Mouse (Mus musculus) heart, embryonic 16.5 days (tissue): ENCODE results near the gene Scarf1. TPM values are rescaled to one million over a fixed set of nuclear protein-coding genes. Genes with fewer than 3 reads are reported as not detected.
A peak's percentile ranks its signal among the peaks of the same experiment; 100 is the strongest.

Experiments
- ATAC-seq: fragments of 200-750 bp; cut with Nextera tagmentation; replicated peaks from 2 replicates; pipeline ENCODE4 v1.8.0; 2017; ENCODE audit warnings: moderate number of reproducible peaks; ENCODE audit not compliant: insufficient read depth, low FRiP score; ENCODE audit errors: extremely low read depth
- H3K27ac ChIP-seq: fragments of 300-500 bp; sonication (generic); 2 replicates; pipeline ENCODE4 v1.5.1; 2014; ENCODE audit warnings: mild to moderate bottlenecking, low read length, control low read depth, moderate library complexity
- H3K27me3 ChIP-seq: fragments of 300-500 bp; sonication (generic); 2 replicates; pipeline ENCODE4 v1.6.1; 2014; ENCODE audit warnings: low read length, mixed read lengths; ENCODE audit not compliant: control insufficient read depth, insufficient read depth
- H3K36me3 ChIP-seq: fragments of 300-500 bp; sonication (generic); 2 replicates; pipeline ENCODE4 v1.6.1; 2014; ENCODE audit not compliant: control insufficient read depth, insufficient read depth
- H3K4me1 ChIP-seq: fragments of 300-500 bp; sonication (generic); 2 replicates; pipeline ENCODE4 v1.6.1; 2014; ENCODE audit warnings: low read length, mixed read lengths; ENCODE audit not compliant: control insufficient read depth, insufficient read depth
- H3K4me2 ChIP-seq: fragments of 300-500 bp; sonication (generic); 2 replicates; pipeline ENCODE4 v1.6.1; 2014; ENCODE audit warnings: low read depth, mild to moderate bottlenecking, control low read depth, low read length
- H3K4me3 ChIP-seq: fragments of 300-500 bp; sonication (generic); 2 replicates; pipeline ENCODE4 v1.5.1; 2014; ENCODE audit warnings: mild to moderate bottlenecking, control low read depth, low read length
- H3K9ac ChIP-seq: fragments of 300-500 bp; sonication (generic); 2 replicates; pipeline ENCODE4 v1.6.1; 2014; ENCODE audit warnings: low read length, control low read depth
- H3K9me3 ChIP-seq: fragments of 300-500 bp; sonication (generic); replicated peaks from 2 replicates; pipeline ENCODE4 v1.6.1; 2016; ENCODE audit warnings: low read length; ENCODE audit not compliant: control insufficient read depth
- WGBS: fragments of 180-500 bp; shearing (Covaris S2); extraction: QIAGEN DNeasy Blood & Tissue Kit; methylation state at CpG from one replicate; pipeline ENCODE4 v1.1.7; 2014; 5-methylcytosine and 5-hydroxymethylcytosine counted together
- polyA plus RNA-seq: library from polyadenylated mRNA; unstranded; fragments of >200 nt; fragmentation: Nextera tagmentation; extraction: Ambion mirVana; gene quantifications from 2 replicates; pipeline ENCODE4 v1.2.1, GENCODE M21; 2015

The Scarf1 gene
- polyA plus RNA-seq, 1 experiment from 2014 or later = 11.0 TPM

DNA sequence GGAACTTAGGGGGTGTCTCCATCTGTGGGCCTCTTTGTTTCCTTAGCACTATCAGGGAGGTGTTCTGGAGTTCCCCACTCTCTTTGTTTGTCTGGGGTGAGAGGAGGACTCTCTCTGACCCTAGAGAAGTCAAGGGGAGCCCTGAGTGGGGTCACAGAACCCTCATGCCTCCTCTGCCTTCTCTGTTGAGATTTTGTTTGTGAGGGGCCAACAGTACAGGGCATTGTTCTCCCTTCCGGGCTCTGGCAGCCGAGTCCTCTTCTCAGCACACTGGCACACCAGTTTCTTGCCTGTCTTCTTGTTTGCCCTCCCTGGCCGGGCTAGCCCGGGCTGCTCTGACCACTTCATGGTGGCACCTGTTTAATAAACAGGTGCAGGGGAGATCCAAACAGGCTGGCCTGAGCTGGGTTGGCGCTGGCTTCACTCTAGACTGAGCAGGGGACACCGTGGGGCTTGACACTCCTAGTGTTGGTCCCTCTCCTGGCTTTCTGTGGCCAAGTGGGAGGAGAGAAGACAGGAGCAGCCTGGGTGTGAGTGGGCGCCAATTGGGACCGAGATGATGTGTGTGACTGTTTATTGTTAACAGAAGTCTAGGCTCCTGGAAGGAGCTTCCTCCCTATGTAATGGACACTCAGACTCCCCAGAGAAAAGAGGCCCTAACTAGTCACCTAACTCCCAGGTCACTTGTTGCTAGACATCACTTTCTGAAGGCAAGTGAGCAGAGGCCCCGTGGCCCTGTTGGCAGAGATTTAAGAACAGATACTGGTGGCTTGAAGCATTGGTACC lies 25.0 kb downstream of the Scarf1 start:
- ATAC-seq = no peak
- peaks cover 34% of the 10 kb centered on the region for H3K4me1 ChIP-seq
- no peaks in the 10 kb centered on the region for H3K9me3 ChIP-seq
- H3K4me2 ChIP-seq = no peak overlapping the region
- H3K36me3 ChIP-seq = no peaks in the 10 kb centered on the region
- 62% methylated on average over 9 of the region's 9 CpGs for WGBS
- no peaks in the 10 kb centered on the region for H3K27me3 ChIP-seq
- H3K27ac ChIP-seq = peak overlapping the region; percentile 73
- peak overlapping the region; percentile 54 for H3K9ac ChIP-seq
- H3K4me3 ChIP-seq = no peak overlapping the region

DNA sequence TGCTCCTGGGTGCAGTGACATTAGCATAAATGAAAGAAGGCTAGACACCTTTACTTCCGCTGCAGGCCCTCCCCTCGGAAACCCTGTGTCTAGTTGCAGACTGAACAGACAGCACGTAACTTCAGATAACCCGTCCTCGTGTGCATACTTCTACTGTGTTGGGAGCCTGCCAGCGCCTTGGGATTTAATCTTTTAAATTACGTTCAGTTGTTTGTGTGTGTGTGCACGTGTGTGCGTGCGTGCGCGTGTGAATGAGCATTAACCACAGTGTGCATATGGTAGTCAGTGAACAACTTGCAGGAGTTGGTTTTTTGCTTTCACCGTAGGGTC lies 25.6 kb downstream of the Scarf1 start:
- Histone ChIP-seq H3K4me1 (peaks cover 34% of the 10 kb centered on the region), H3K9me3 (no peaks in the 10 kb centered on the region), H3K36me3 (no peaks in the 10 kb centered on the region), H3K27me3 (no peaks in the 10 kb centered on the region), H3K27ac (0 out of 2 replicates have a peak overlapping the region, but pooled peaks have one; percentile 18), H3K4me2 (no peak overlapping the region), H3K9ac (no peak overlapping the region), H3K4me3 (no peak overlapping the region)
- WGBS = 68% methylated on average over 13 of the region's 13 CpGs
- no peak for ATAC-seq

DNA sequence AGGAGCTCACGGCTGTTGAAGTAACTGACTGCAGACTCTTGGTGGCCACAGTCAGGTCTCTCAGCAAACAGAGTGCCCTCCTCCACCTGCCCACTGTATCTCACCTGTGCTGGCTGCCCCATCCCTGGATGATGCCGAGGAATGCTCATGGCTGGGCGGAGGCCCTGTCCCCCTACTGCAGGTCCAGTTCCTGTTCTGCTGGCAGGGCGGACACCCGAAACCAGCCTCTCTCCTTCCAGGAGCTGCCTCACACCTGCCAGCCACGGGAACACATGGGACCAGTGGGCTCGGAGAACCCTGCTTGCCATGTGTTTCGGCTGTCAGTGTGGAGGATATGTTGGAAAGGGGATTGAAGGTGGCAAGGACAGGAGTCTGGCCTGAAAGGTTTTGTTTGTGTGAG lies 26.9 kb downstream of the Scarf1 start:
- 87% methylated on average over 8 of the region's 8 CpGs for WGBS
- H3K9ac ChIP-seq = no peak overlapping the region
- peaks cover 27% of the 10 kb centered on the region for H3K4me1 ChIP-seq
- H3K36me3 ChIP-seq = no peaks in the 10 kb centered on the region
- H3K27me3 ChIP-seq = no peaks in the 10 kb centered on the region
- H3K4me3 ChIP-seq = no peak overlapping the region
- ATAC-seq = no peak
- H3K27ac ChIP-seq = peak overlapping the region; percentile 36; the same call in 1 of the 2 replicates
- H3K4me2 ChIP-seq = no peak overlapping the region
- H3K9me3 ChIP-seq = no peaks in the 10 kb centered on the region

GRCm38 (mm10) chr11:75540710-75541581 lies 27.6 kb downstream of the Scarf1 start:
- peaks cover 24% of the 10 kb centered on the region for H3K4me1 ChIP-seq
- H3K9ac ChIP-seq = no peak overlapping the region
- H3K36me3 ChIP-seq = no peaks in the 10 kb centered on the region
- no peak overlapping the region for H3K4me2 ChIP-seq
- H3K9me3 ChIP-seq = no peaks in the 10 kb centered on the region
- no peak overlapping the region for H3K4me3 ChIP-seq
- WGBS = 52% methylated on average over 19 of the region's 19 CpGs
- H3K27me3 ChIP-seq = no peaks in the 10 kb centered on the region
- ATAC-seq = no peak
- peak overlapping the region; percentile 59 for H3K27ac ChIP-seq

DNA sequence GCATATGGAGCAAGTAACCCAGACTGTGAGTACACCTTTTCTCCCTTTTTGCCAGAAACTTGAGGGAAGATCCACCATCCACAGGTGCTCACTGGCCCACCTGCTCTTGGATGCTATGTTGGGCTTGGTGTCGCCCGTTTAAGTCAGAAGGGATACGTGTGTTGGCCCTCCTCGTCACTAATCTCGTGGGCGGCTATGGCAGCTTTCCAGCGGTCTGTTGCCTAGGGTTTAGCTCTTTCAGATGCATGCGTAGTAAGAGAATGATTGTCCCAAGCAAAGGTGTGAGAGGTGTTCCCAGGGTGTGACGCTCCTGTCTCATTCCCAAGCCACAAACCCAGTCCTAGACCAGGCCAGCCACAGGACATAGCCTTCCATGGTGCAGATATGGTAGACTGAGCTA lies 31.4 kb downstream of the Scarf1 start:
- no peak for ATAC-seq
- H3K36me3 ChIP-seq = no peaks in the 10 kb centered on the region
- peaks cover 13% of the 10 kb centered on the region for H3K4me1 ChIP-seq
- no peak overlapping the region for H3K27ac ChIP-seq
- no peak overlapping the region for H3K9ac ChIP-seq
- H3K9me3 ChIP-seq = no peaks in the 10 kb centered on the region
- H3K4me3 ChIP-seq = no peak overlapping the region
- no peak overlapping the region for H3K4me2 ChIP-seq
- 70% methylated on average over 9 of the region's 9 CpGs for WGBS
- H3K27me3 ChIP-seq = no peaks in the 10 kb centered on the region

- no peak overlapping the region for H3K27ac ChIP-seq
- ATAC-seq = no peak
- 66% methylated on average over 4 of the region's 4 CpGs for WGBS
- H3K9me3 ChIP-seq = no peaks in the 10 kb centered on the region
- peaks cover 12% of the 10 kb centered on the region for H3K4me1 ChIP-seq
- H3K4me3 ChIP-seq = no peak overlapping the region
- H3K27me3 ChIP-seq = no peaks in the 10 kb centered on the region
- H3K4me2 ChIP-seq = no peak overlapping the region
- H3K9ac ChIP-seq = no peak overlapping the region
- no peaks in the 10 kb centered on the region for H3K36me3 ChIP-seq
These were observed 32.7 kb downstream of the Scarf1 start for GRCm38 (mm10) chr11:75546057-75546456.

GRCm38 (mm10) chr11:75549658-75550111 lies 36.3 kb downstream of the Scarf1 start:
- H3K9me3 ChIP-seq = no peaks in the 10 kb centered on the region
- no peaks in the 10 kb centered on the region for H3K36me3 ChIP-seq
- no peak overlapping the region for H3K4me2 ChIP-seq
- no peak overlapping the region for H3K4me3 ChIP-seq
- no peak; the same call in 1 of the 2 replicates for ATAC-seq
- H3K27ac ChIP-seq = no peak overlapping the region
- H3K4me1 ChIP-seq = peaks cover 28% of the 10 kb centered on the region
- 29% methylated on average over 5 of the region's 5 CpGs for WGBS
- no peaks in the 10 kb centered on the region for H3K27me3 ChIP-seq
- H3K9ac ChIP-seq = peak overlapping the region; percentile 31; the same call in 1 of the 2 replicates

DNA sequence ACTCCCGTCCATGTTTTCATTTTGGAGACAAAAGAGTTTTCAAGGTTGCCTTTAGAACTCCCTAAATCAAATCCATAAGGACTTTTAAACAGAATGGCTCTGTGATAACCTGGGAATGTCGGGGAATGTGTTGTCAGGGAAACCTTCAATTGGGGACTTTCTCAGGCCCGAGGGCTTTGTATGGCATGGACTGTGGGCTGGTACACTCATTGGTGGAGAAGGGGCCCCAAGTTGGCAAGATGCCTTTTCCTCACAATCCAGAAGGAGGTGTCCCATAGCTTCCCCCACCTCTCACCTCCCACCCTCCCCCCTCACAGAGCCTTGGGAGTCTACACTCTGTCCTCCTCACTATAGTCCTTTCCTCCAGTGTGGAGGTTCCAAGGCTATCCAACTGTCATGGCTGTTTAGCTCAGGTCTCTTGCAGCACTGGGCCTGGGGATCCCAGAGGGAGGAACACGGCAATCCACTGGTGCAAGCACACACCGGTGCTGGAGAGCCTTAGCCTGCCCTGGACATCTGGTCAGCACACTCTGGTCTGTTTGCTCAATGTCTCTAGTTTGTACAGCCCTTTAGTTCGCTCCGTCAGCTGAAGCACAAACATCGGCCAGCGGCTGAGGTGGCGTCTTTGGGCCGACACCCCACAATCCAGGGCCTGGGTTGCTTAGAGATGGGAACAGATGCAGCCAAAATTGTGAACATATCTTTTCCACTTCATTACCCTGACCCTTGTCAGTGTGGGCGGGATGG lies 37.0 kb downstream of the Scarf1 start:
- no peak overlapping the region for H3K4me2 ChIP-seq
- no peaks in the 10 kb centered on the region for H3K36me3 ChIP-seq
- no peaks in the 10 kb centered on the region for H3K9me3 ChIP-seq
- WGBS = 74% methylated on average over 12 of the region's 12 CpGs
- no peak overlapping the region for H3K27ac ChIP-seq
- H3K27me3 ChIP-seq = no peaks in the 10 kb centered on the region
- H3K4me3 ChIP-seq = no peak overlapping the region
- no peak for ATAC-seq
- peaks cover 28% of the 10 kb centered on the region for H3K4me1 ChIP-seq
- H3K9ac ChIP-seq = no peak overlapping the region
